Mouse (Mus musculus) liver, embryonic 14 days (tissue): Measurements from ENCODE around the gene Usp17ld. TPM values are rescaled to one million over a fixed set of nuclear protein-coding genes. Genes with fewer than 3 reads are reported as not detected.

Experiments
- polyA plus RNA-seq: library from polyadenylated mRNA; depleted of rRNA; stranded (reverse); fragments of >200 nt; gene quantifications from 2 replicates; pipeline ENCODE4 v1.2.3, GENCODE M21; 2012; rRNA removed

Gene Usp17ld
- not detected in 2 replicates for polyA plus RNA-seq

GRCm38 (mm10) chr7:103252405-103252804 is at the start of gene Usp17ld:
Gene Usp17ld, minus strand, starts transcription at chr7:103252505.

GRCm38 (mm10) chr7:103216696-103217095 is 35.6 kb downstream of the Usp17ld start, which contains the start of gene Olfr594:
Gene Olfr594, plus strand, starts transcription at chr7:103216996.

GRCm38 (mm10) chr7:103211562-103211961 is 40.7 kb downstream of the Usp17ld start, which contains the start of gene Olfr593:
Gene Olfr593, plus strand, starts transcription at chr7:103211862.

Other genes with a start within 250 kb of the Usp17ld start
- not detected in 2 replicates for gene Olfr582, start 214.5 kb downstream of the Usp17ld start, polyA plus RNA-seq
- not detected in 2 replicates for gene Olfr583, start 201.2 kb downstream of the Usp17ld start, polyA plus RNA-seq
- gene Olfr584, start 170.6 kb downstream of the Usp17ld start, polyA plus RNA-seq, result not detected in 2 replicates
- gene Olfr585, start 154.8 kb downstream of the Usp17ld start, polyA plus RNA-seq, result not detected in 2 replicates
- not detected in 2 replicates for gene Olfr586, start 126.9 kb downstream of the Usp17ld start, polyA plus RNA-seq
- gene Olfr588-ps1, start 111.6 kb downstream of the Usp17ld start, polyA plus RNA-seq, result not detected in 2 replicates
- gene Olfr589, start 96.1 kb downstream of the Usp17ld start, polyA plus RNA-seq, result not detected in 2 replicates
- gene Olfr591, start 74.2 kb downstream of the Usp17ld start, polyA plus RNA-seq, result not detected in 2 replicates
- not detected in 2 replicates for gene Olfr592, start 67.7 kb downstream of the Usp17ld start, polyA plus RNA-seq
- gene Olfr593, start 40.6 kb downstream of the Usp17ld start, polyA plus RNA-seq, result not detected in 2 replicates
- not detected in 2 replicates for gene Olfr594, start 35.5 kb downstream of the Usp17ld start, polyA plus RNA-seq
- not detected in 2 replicates for gene Olfr596, start 53.1 kb upstream of the Usp17ld start, polyA plus RNA-seq
- gene Olfr597, start 63.8 kb upstream of the Usp17ld start, polyA plus RNA-seq, result not detected in 2 replicates
- not detected in 2 replicates for gene Olfr598, start 71.1 kb upstream of the Usp17ld start, polyA plus RNA-seq
- gene Olfr599, start 83.4 kb upstream of the Usp17ld start, polyA plus RNA-seq, result not detected in 2 replicates
- not detected in 2 replicates for gene Olfr600, start 97.2 kb upstream of the Usp17ld start, polyA plus RNA-seq
- gene Olfr601, start 110.2 kb upstream of the Usp17ld start, polyA plus RNA-seq, result not detected in 2 replicates
- not detected in 2 replicates for gene Olfr603, start 133.7 kb upstream of the Usp17ld start, polyA plus RNA-seq
- not detected in 2 replicates for gene Usp17lc, start 162.6 kb upstream of the Usp17ld start, polyA plus RNA-seq
- not detected in 2 replicates for gene Olfr605, start 192.9 kb upstream of the Usp17ld start, polyA plus RNA-seq
- gene Olfr606, start 196.5 kb upstream of the Usp17ld start, polyA plus RNA-seq, result not detected in 2 replicates
- not detected in 2 replicates for gene Olfr607, start 211.6 kb upstream of the Usp17ld start, polyA plus RNA-seq
- not detected in 2 replicates for gene Olfr608, start 217.4 kb upstream of the Usp17ld start, polyA plus RNA-seq
- gene Olfr609, start 245.6 kb upstream of the Usp17ld start, polyA plus RNA-seq, result not detected in 2 replicates